Mouse (Mus musculus) gastrocnemius, adult 8-10 months (tissue): ENCODE results near the gene Arhgap24. TPM values are rescaled to one million over a fixed set of nuclear protein-coding genes. Genes with fewer than 3 reads are reported as not detected.
A peak's percentile ranks its signal among the peaks of the same experiment; 100 is the strongest.

Source experiments
- DNase-seq, 2 experiments: peaks; one replicate each; pipeline ENCODE4 v3.0.0; 2022; ENCODE audit warnings: low spot score in 2 of 2
- total RNA-seq, 4 experiments: library from RNA; stranded (reverse); gene quantifications; 2 replicates each; pipeline ENCODE4 v1.2.4; 2022

Gene Arhgap24
- total RNA-seq, 4 experiments from 2014 or later, result 12.7 to 16.3 (median 15.9) TPM

- DNase-seq, result no peak
Measured at GRCm38 (mm10) chr5:102577729-102578128, 96.5 kb downstream of the Arhgap24 start.

- no peak for DNase-seq
Measured at GRCm38 (mm10) chr5:102578431-102578830, 97.2 kb downstream of the Arhgap24 start.

- DNase-seq, result no peak
Measured at GRCm38 (mm10) chr5:102582864-102583410, 101.7 kb downstream of the Arhgap24 start.

GRCm38 (mm10) chr5:102591422-102591821 is 110.2 kb downstream of the Arhgap24 start:
- DNase-seq, result no peak

- DNase-seq, result no peak
Measured at GRCm38 (mm10) chr5:102593058-102593457, 111.9 kb downstream of the Arhgap24 start.

- DNase-seq, result no peak
Measured at GRCm38 (mm10) chr5:102599102-102599501, 117.9 kb downstream of the Arhgap24 start.

GRCm38 (mm10) chr5:102613571-102613970 is 132.4 kb downstream of the Arhgap24 start:
- DNase-seq, result peak in 1 of 2 experiments; percentile 7

GRCm38 (mm10) chr5:102614081-102614480 is 132.9 kb downstream of the Arhgap24 start:
- no peak for DNase-seq

- no peak for DNase-seq
Measured at GRCm38 (mm10) chr5:102615249-102615648, 134.1 kb downstream of the Arhgap24 start.

- no peak for DNase-seq
Measured at GRCm38 (mm10) chr5:102621036-102621435, 139.8 kb downstream of the Arhgap24 start.

- DNase-seq, result no peak
Measured at GRCm38 (mm10) chr5:102623807-102624435, 142.7 kb downstream of the Arhgap24 start.

- no peak for DNase-seq
Measured at GRCm38 (mm10) chr5:102626671-102627070, 145.5 kb downstream of the Arhgap24 start.

GRCm38 (mm10) chr5:102629362-102629771 is 148.2 kb downstream of the Arhgap24 start:
- peak; percentile 14 to 21 for DNase-seq

GRCm38 (mm10) chr5:102635591-102635990 is 154.4 kb downstream of the Arhgap24 start:
- DNase-seq, result no peak

GRCm38 (mm10) chr5:102639782-102640559 is 158.8 kb downstream of the Arhgap24 start:
- no peak for DNase-seq

- no peak for DNase-seq
Measured at GRCm38 (mm10) chr5:102643364-102643763, 162.2 kb downstream of the Arhgap24 start.

GRCm38 (mm10) chr5:102643820-102644219 is 162.6 kb downstream of the Arhgap24 start:
- no peak for DNase-seq

- no peak for DNase-seq
Measured at GRCm38 (mm10) chr5:102659061-102659460, 177.9 kb downstream of the Arhgap24 start.

GRCm38 (mm10) chr5:102664988-102665726 is 184.0 kb downstream of the Arhgap24 start:
- DNase-seq, result no peak

GRCm38 (mm10) chr5:102666886-102667285 is 185.7 kb downstream of the Arhgap24 start:
- no peak for DNase-seq

- DNase-seq, result no peak
Measured at GRCm38 (mm10) chr5:102667754-102668575, 186.8 kb downstream of the Arhgap24 start.
